ENCODE assay signal across 17 mouse cellular contexts in genomic region chr6:92883131-92883900, GRCm38 (mm10). TPM values are rescaled to one million over a fixed set of nuclear protein-coding genes. Genes with fewer than 3 reads are reported as not detected.
DNase-seq lines count a peak whose midpoint lies in the region; ATAC-seq and TF ChIP-seq lines count a peak whose summit lies in the region.
"Had no signal": no experiment of that assay in that cellular context is flagged by ENCODE, and none has a peak within 500 bp of the region (broad histone marks: within the 10 kb centered on the region; RNA-seq: fewer than 3 reads in every experiment).

No protein-coding gene starts in this region.

- no peak for TF ChIP-seq CTCF in midbrain, postnatal 0 days (IDR thresholded peaks at IDR 0.05)
- no peak for TF ChIP-seq CTCF in kidney, postnatal 0 days (IDR thresholded peaks at IDR 0.05; ENCODE audit: low read depth)

- ATAC-seq in midbrain, postnatal 0 days (ENCODE audit: low FRiP score) = no peak
- no peak for ATAC-seq in embryonic facial prominence, embryonic 11.5 days (replicated peaks; ENCODE audit: insufficient number of reproducible peaks, low FRiP score, low TSS enrichment, low read depth)
- 0 out of 2 replicates have a peak, but pooled peaks have one; percentile 29 for ATAC-seq in kidney, postnatal 0 days (replicated peaks; ENCODE audit: low FRiP score, low read depth)
- ATAC-seq: Patski had no signal

- H3K9ac ChIP-seq in midbrain, postnatal 0 days (replicated peaks; ENCODE audit: low read length, poor library complexity, severe bottlenecking) = no peak overlapping the region
- no peak overlapping the region for H3K9ac ChIP-seq in embryonic facial prominence, embryonic 11.5 days (replicated peaks; ENCODE audit: low read length)
- H3K9ac ChIP-seq in kidney, postnatal 0 days (ENCODE audit: low read depth, low read length) = no peak overlapping the region
- H3K9ac ChIP-seq: heart, embryonic 12.5 days; liver, embryonic 15.5 days had no signal

- peaks cover 93% of the 10 kb centered on the region for H3K27me3 ChIP-seq in midbrain, embryonic 10.5 days (ENCODE audit: low read depth, poor library complexity, severe bottlenecking)
- no peaks in the 10 kb centered on the region for H3K27me3 ChIP-seq in midbrain, postnatal 0 days (ENCODE audit: insufficient read depth, low read length)
- no peaks in the 10 kb centered on the region for H3K27me3 ChIP-seq in embryonic facial prominence, embryonic 11.5 days (ENCODE audit: control insufficient read depth, insufficient read depth, low read length)
- no peaks in the 10 kb centered on the region for H3K27me3 ChIP-seq in kidney, postnatal 0 days (ENCODE audit: insufficient read depth, low read length)
- H3K27me3 ChIP-seq: heart, embryonic 12.5 days; liver, embryonic 15.5 days; Patski had no signal

- DNase-seq in midbrain, embryonic 10.5 days (ENCODE audit: low spot score) = peak; percentile 41
- DNase-seq in midbrain, postnatal 0 days (ENCODE audit: low spot score) = no peak
- DNase-seq in embryonic facial prominence, embryonic 11.5 days (ENCODE audit: low spot score) = peak; percentile 18
- DNase-seq in kidney, postnatal 0 days (ENCODE audit: low spot score) = peak; percentile 46
- DNase-seq in retina, postnatal 1 day = peak; percentile 20
- DNase-seq in thymus, postnatal 10 days (ENCODE audit: low spot score in 2 of 2) = no peak
- DNase-seq in B cell, adult 2 months = no peak
- DNase-seq: layer of hippocampus, adult 9-11 months; lung, postnatal 36 days; right cerebral cortex, postnatal 14 days; thymus, postnatal 36 days had no signal

- no peak overlapping the region for H3K4me3 ChIP-seq in midbrain, embryonic 10.5 days
- H3K4me3 ChIP-seq in midbrain, postnatal 0 days (ENCODE audit: low read depth, low read length) = no peak overlapping the region
- no peak overlapping the region for H3K4me3 ChIP-seq in embryonic facial prominence, embryonic 11.5 days (ENCODE audit: low read depth, low read length)
- no peak overlapping the region for H3K4me3 ChIP-seq in kidney, postnatal 0 days (replicated peaks; ENCODE audit: low read depth, low read length)
- H3K4me3 ChIP-seq: heart, embryonic 12.5 days; liver, embryonic 15.5 days had no signal

- peaks cover 26% of the 10 kb centered on the region for H3K4me1 ChIP-seq in midbrain, embryonic 10.5 days
- no peaks in the 10 kb centered on the region for H3K4me1 ChIP-seq in midbrain, postnatal 0 days (ENCODE audit: insufficient read depth, low read length)
- H3K4me1 ChIP-seq in embryonic facial prominence, embryonic 11.5 days (ENCODE audit: control insufficient read depth, insufficient read depth, low read length) = no peaks in the 10 kb centered on the region
- H3K4me1 ChIP-seq in kidney, postnatal 0 days (replicated peaks; ENCODE audit: insufficient read depth, low read length) = peaks cover 12% of the 10 kb centered on the region
- H3K4me1 ChIP-seq: liver, embryonic 15.5 days had no signal

- 10% methylated on average over 9 of the region's 9 CpGs for WGBS in midbrain, embryonic 10.5 days
- WGBS in midbrain, postnatal 0 days = 14% methylated on average over 9 of the region's 9 CpGs
- WGBS in embryonic facial prominence, embryonic 11.5 days = 30% methylated on average over 9 of the region's 9 CpGs
- WGBS in kidney, postnatal 0 days = 44% methylated on average over 9 of the region's 9 CpGs

- H3K36me3 ChIP-seq in midbrain, embryonic 10.5 days = no peaks in the 10 kb centered on the region
- no peaks in the 10 kb centered on the region for H3K36me3 ChIP-seq in midbrain, postnatal 0 days (ENCODE audit: insufficient read depth, low read length)
- H3K36me3 ChIP-seq in embryonic facial prominence, embryonic 11.5 days (replicated peaks; ENCODE audit: control insufficient read depth, insufficient read depth, low read depth, low read length) = no peaks in the 10 kb centered on the region; the same call in 1 of the 2 replicates
- peaks cover 51% of the 10 kb centered on the region for H3K36me3 ChIP-seq in kidney, postnatal 0 days (ENCODE audit: insufficient read depth, low read length)
- H3K36me3 ChIP-seq: liver, embryonic 15.5 days had no signal

- no peak overlapping the region for H3K4me2 ChIP-seq in midbrain, postnatal 0 days (ENCODE audit: low read depth, low read length, poor library complexity, severe bottlenecking)
- no peak overlapping the region for H3K4me2 ChIP-seq in embryonic facial prominence, embryonic 11.5 days (ENCODE audit: low read depth, low read length)
- H3K4me2 ChIP-seq in kidney, postnatal 0 days (ENCODE audit: low read length) = no peak overlapping the region
- H3K4me2 ChIP-seq: heart, embryonic 12.5 days; liver, embryonic 15.5 days had no signal

- no peaks in the 10 kb centered on the region for H3K9me3 ChIP-seq in midbrain, embryonic 10.5 days (replicated peaks)
- H3K9me3 ChIP-seq in midbrain, postnatal 0 days (ENCODE audit: low read length) = no peaks in the 10 kb centered on the region
- no peaks in the 10 kb centered on the region for H3K9me3 ChIP-seq in embryonic facial prominence, embryonic 11.5 days (replicated peaks; ENCODE audit: control insufficient read depth, low read length)
- H3K9me3 ChIP-seq in kidney, postnatal 0 days (replicated peaks; ENCODE audit: low read length) = no peaks in the 10 kb centered on the region
- H3K9me3 ChIP-seq: heart, embryonic 12.5 days; liver, embryonic 15.5 days had no signal

- H3K27ac ChIP-seq in midbrain, embryonic 10.5 days (replicated peaks) = no peak overlapping the region
- H3K27ac ChIP-seq in midbrain, postnatal 0 days (ENCODE audit: low read depth, low read length) = no peak overlapping the region
- no peak overlapping the region for H3K27ac ChIP-seq in embryonic facial prominence, embryonic 11.5 days (replicated peaks; ENCODE audit: low read depth, low read length)
- peak overlapping the region; percentile 51 for H3K27ac ChIP-seq in kidney, postnatal 0 days
- H3K27ac ChIP-seq: liver, embryonic 15.5 days had no signal

RNA-seq across cellular contexts. Expression of gene Gm15737, which starts 14.2 kb away (rescaled TPM):
- polyA plus RNA-seq in midbrain, embryonic 10.5 days (2016; fragmentation: Nextera tagmentation; extraction: Ambion mirVana) = not detected in 2 replicates
- total RNA-seq in midbrain, postnatal 0 days (2014; rRNA removed) = not detected in 2 replicates
- polyA plus RNA-seq in midbrain, postnatal 0 days (2015; fragmentation: Nextera tagmentation; extraction: Ambion mirVana) = not detected in 2 replicates
- 0.07 TPM in 1 of 2 replicates, not detected in the other for polyA plus RNA-seq in embryonic facial prominence, embryonic 11.5 days (2014; fragmentation: Nextera tagmentation; extraction: Ambion mirVana)
- 0.03 TPM in 1 of 2 replicates, not detected in the other for polyA plus RNA-seq in kidney, postnatal 0 days (2015; fragmentation: Nextera tagmentation; extraction: Ambion mirVana)
- total RNA-seq: common myeloid progenitor, adult 5-6 weeks; left cerebral cortex, postnatal 36 days; neutrophil, adult 5-6 weeks had no signal
- polyA plus RNA-seq: liver, embryonic 15.5 days had no signal

RNA-seq across cellular contexts. Expression of gene Adamts9, which starts 60.0 kb away (rescaled TPM):
- polyA plus RNA-seq in midbrain, embryonic 10.5 days (2016; fragmentation: Nextera tagmentation; extraction: Ambion mirVana) = 1.3 and 1.9 TPM in 2 replicates
- 8.3 and 9.4 TPM in 2 replicates for total RNA-seq in midbrain, postnatal 0 days (2014; rRNA removed)
- 0.81 and 2.0 TPM in 2 replicates for polyA plus RNA-seq in midbrain, postnatal 0 days (2015; fragmentation: Nextera tagmentation; extraction: Ambion mirVana)
- 3.8 and 4.9 TPM in 2 replicates for polyA plus RNA-seq in embryonic facial prominence, embryonic 11.5 days (2014; fragmentation: Nextera tagmentation; extraction: Ambion mirVana)
- 7.6 and 7.9 TPM in 2 replicates for polyA plus RNA-seq in kidney, postnatal 0 days (2015; fragmentation: Nextera tagmentation; extraction: Ambion mirVana)
- total RNA-seq: common myeloid progenitor, adult 5-6 weeks; neutrophil, adult 5-6 weeks had no signal

Comparison
In these comparisons a context has a peak if more than half of its experiments do, and no peak if none do; other contexts are left out.
1. DNase-seq: peak in midbrain, embryonic 10.5 days (single experiment), embryonic facial prominence, embryonic 11.5 days (single experiment), kidney, postnatal 0 days (single experiment) and retina, postnatal 1 day (single experiment); none in midbrain, postnatal 0 days (single experiment), thymus, postnatal 10 days (0 of 2) and B cell, adult 2 months (0 of 2).